Mouse (Mus musculus) hindbrain, embryonic 12.5 days (tissue): ENCODE measurements around the gene Gga1. TPM values are rescaled to one million over a fixed set of nuclear protein-coding genes. Genes with fewer than 3 reads are reported as not detected.
"Not testable (repeated sequence)": the region's sequence is repeated elsewhere in the genome, so short reads cannot be mapped to it uniquely, and the experiment has no call there.

Experiments used
- ATAC-seq: fragments of 200-750 bp; cut with Nextera tagmentation; 2 replicates; pipeline ENCODE4 v1.8.0; 2017; ENCODE audit warnings: moderate TSS enrichment; ENCODE audit not compliant: low FRiP score
- H3K27ac ChIP-seq: fragments of 300-500 bp; sonication (generic); 2 replicates; pipeline ENCODE4 v1.5.1; 2016; ENCODE audit warnings: mild to moderate bottlenecking
- H3K27me3 ChIP-seq: fragments of 300-500 bp; sonication (generic); 2 replicates; pipeline ENCODE4 v1.6.1; 2016; ENCODE audit warnings: mild to moderate bottlenecking
- H3K36me3 ChIP-seq: fragments of 300-500 bp; sonication (generic); 2 replicates; pipeline ENCODE4 v1.6.1; 2016; ENCODE audit warnings: mild to moderate bottlenecking
- H3K4me1 ChIP-seq: fragments of 300-500 bp; sonication (generic); 2 replicates; pipeline ENCODE4 v1.6.1; 2016
- H3K4me2 ChIP-seq: fragments of 300-500 bp; sonication (generic); replicated peaks from 2 replicates; pipeline ENCODE4 v1.6.1; 2016; ENCODE audit warnings: mild to moderate bottlenecking
- H3K4me3 ChIP-seq: fragments of 300-500 bp; sonication (generic); 2 replicates; pipeline ENCODE4 v1.5.1; 2016; ENCODE audit warnings: mild to moderate bottlenecking
- H3K9ac ChIP-seq: fragments of 300-500 bp; sonication (generic); 2 replicates; pipeline ENCODE4 v1.6.1; 2016; ENCODE audit warnings: mild to moderate bottlenecking, moderate library complexity
- H3K9me3 ChIP-seq: fragments of 300-500 bp; sonication (generic); replicated peaks from 2 replicates; pipeline ENCODE4 v1.6.1; 2016; ENCODE audit warnings: mild to moderate bottlenecking
- WGBS: fragments of 180-500 bp; shearing (Covaris S2); methylation state at CpG from one replicate; pipeline ENCODE4 v1.1.7; 2016; 5-methylcytosine and 5-hydroxymethylcytosine counted together
- polyA plus RNA-seq: library from polyadenylated mRNA; unstranded; fragments of >200 nt; fragmentation: Nextera tagmentation; extraction: Ambion mirVana; gene quantifications from 2 replicates; pipeline ENCODE4 v1.2.1, GENCODE M21; 2016

Gga1 gene
- polyA plus RNA-seq, 1 experiment from 2014 or later: 54.3 TPM

- peak overlapping the region; percentile 36; the same call in 1 of the 2 replicates for H3K9ac ChIP-seq
- H3K4me1 ChIP-seq: peaks cover 71% of the 10 kb centered on the region
- no peaks in the 10 kb centered on the region for H3K36me3 ChIP-seq
- peaks cover 34% of the 10 kb centered on the region for H3K27me3 ChIP-seq
- peak overlapping the region; percentile 73; the same call in 1 of the 2 replicates for H3K27ac ChIP-seq
- peak; percentile 58; the same call in 1 of the 2 replicates for ATAC-seq
- H3K4me3 ChIP-seq: no peak overlapping the region
- no peaks in the 10 kb centered on the region for H3K9me3 ChIP-seq
- WGBS: 0% methylated on average over 2 of the region's 2 CpGs
- H3K4me2 ChIP-seq: peak overlapping the region; percentile 27; the same call in 1 of the 2 replicates
Measured at GRCm38 (mm10) chr15:78839744-78840143, 37.2 kb upstream of the Gga1 start.

- ATAC-seq: no peak
- Histone ChIP-seq H3K4me3 (no peak overlapping the region), H3K4me2 (no peak overlapping the region), H3K9me3 (no peaks in the 10 kb centered on the region), H3K9ac (no peak overlapping the region), H3K27me3 (peaks cover 35% of the 10 kb centered on the region), H3K27ac (peak overlapping the region; percentile 7; the same call in 1 of the 2 replicates), H3K4me1 (peaks cover 69% of the 10 kb centered on the region), H3K36me3 (no peaks in the 10 kb centered on the region)
- WGBS: 58% methylated on average over 3 of the region's 3 CpGs
Measured at GRCm38 (mm10) chr15:78840241-78840640, 36.7 kb upstream of the Gga1 start.

GRCm38 (mm10) chr15:78840751-78841150 is 36.2 kb upstream of the Gga1 start:
- Histone ChIP-seq H3K4me2 (no peak overlapping the region), H3K4me1 (peaks cover 68% of the 10 kb centered on the region), H3K27ac (peak overlapping the region; percentile 7; the same call in 1 of the 2 replicates), H3K36me3 (no peaks in the 10 kb centered on the region), H3K27me3 (peaks cover 35% of the 10 kb centered on the region), H3K9ac (no peak overlapping the region), H3K9me3 (no peaks in the 10 kb centered on the region), H3K4me3 (no peak overlapping the region)
- WGBS: 50% methylated on average over 11 of the region's 11 CpGs
- no peak for ATAC-seq

DNA sequence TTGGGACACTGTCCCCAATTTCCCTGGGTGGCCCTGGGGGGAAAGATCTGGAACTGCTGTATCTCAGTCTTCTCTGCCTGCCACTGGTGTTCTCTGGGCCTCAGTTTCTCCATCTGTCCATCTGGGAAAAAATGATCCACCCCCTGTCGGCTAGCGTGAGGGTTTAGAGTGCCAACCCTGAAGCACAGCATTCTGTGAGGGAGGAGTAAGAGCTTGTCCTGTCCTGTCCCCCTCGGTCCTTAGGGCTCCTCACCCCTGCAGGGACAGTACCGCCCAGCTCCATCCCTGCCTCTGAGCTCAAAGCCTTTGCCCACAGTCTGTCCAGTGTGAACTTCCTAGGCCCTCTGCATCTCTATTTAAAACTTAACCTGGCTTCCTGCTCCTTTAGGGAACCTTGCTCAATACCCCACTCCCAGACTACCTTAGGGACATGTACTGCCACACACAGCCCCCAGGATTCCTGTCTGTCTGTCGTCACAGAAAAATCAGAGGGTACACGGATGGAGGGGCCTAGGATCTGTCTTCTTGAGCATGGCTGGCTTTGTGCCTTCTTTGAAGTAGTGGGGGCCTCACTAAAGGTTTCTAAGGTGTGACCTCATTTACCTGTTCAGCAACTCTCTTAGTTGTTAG is 35.7 kb upstream of the Gga1 start:
- WGBS: 38% methylated on average over 6 of the region's 6 CpGs
- H3K27ac ChIP-seq: no peak overlapping the region
- H3K27me3 ChIP-seq: peaks cover 35% of the 10 kb centered on the region
- H3K9me3 ChIP-seq: no peaks in the 10 kb centered on the region
- no peak overlapping the region for H3K4me3 ChIP-seq
- ATAC-seq: no peak
- no peak overlapping the region for H3K4me2 ChIP-seq
- H3K36me3 ChIP-seq: no peaks in the 10 kb centered on the region
- H3K9ac ChIP-seq: no peak overlapping the region
- H3K4me1 ChIP-seq: peaks cover 68% of the 10 kb centered on the region

GRCm38 (mm10) chr15:78842371-78843163 is 34.4 kb upstream of the Gga1 start, which contains the start of gene Cdc42ep1:
Gene Cdc42ep1 (plus strand): TSS chr15:78842624.
- H3K4me1 ChIP-seq: peaks cover 68% of the 10 kb centered on the region

GRCm38 (mm10) chr15:78843581-78844469 is 33.2 kb upstream of the Gga1 start:
- H3K9ac ChIP-seq: 0 out of 2 replicates have a peak overlapping the region, but pooled peaks have one; percentile 4
- H3K27me3 ChIP-seq: peaks cover 35% of the 10 kb centered on the region
- no peak for ATAC-seq
- H3K4me1 ChIP-seq: peaks cover 67% of the 10 kb centered on the region
- H3K4me2 ChIP-seq: peak overlapping the region; percentile 81
- peak overlapping the region; percentile 48 for H3K4me3 ChIP-seq
- WGBS: 39% methylated on average over 21 of the region's 21 CpGs
- H3K9me3 ChIP-seq: no peaks in the 10 kb centered on the region
- H3K36me3 ChIP-seq: no peaks in the 10 kb centered on the region
- no peak overlapping the region for H3K27ac ChIP-seq

More at GRCm38 (mm10) chr15:78842371-78843163, 34.4 kb upstream of the Gga1 start, which contains the start of gene Cdc42ep1:
- ATAC-seq: peak; percentile 38; the same call in 1 of the 2 replicates
- H3K4me2 ChIP-seq: peak within 1 kb of the TSS; percentile 81
- no peaks in the 10 kb centered on the region for H3K9me3 ChIP-seq
- peak within 1 kb of the TSS; percentile 48 for H3K4me3 ChIP-seq
- H3K27ac ChIP-seq: peak within 1 kb of the TSS; percentile 48; the same call in 1 of the 2 replicates
- under 1% methylated on average over 82 of the region's 86 CpGs for WGBS
- no peaks in the 10 kb centered on the region for H3K36me3 ChIP-seq
- peaks cover 35% of the 10 kb centered on the region for H3K27me3 ChIP-seq
- H3K9ac ChIP-seq: peak within 1 kb of the TSS; percentile 69

- H3K27ac ChIP-seq: no peak overlapping the region
Measured at GRCm38 (mm10) chr15:78844791-78845190, 32.2 kb upstream of the Gga1 start.

DNA sequence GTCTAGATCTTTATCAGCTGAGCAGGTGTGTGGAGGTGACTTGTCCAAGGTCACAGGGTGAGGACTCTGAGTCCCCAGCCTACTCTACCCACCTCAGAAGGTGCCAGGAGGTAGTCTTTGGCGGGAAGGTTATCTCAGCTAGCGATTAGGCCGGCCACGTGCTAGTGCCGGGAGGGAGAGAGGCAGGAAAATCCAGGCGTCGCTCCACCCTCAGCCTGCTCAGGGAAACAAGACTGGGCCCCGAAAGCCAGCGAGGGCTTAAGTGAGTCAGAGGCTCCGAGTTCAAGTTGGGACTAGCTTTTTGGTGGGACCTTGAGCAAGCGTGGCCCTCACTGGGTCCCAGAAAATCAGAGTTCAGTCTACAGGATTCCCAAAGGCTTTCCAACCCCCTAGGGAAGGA is 31.7 kb upstream of the Gga1 start:
- no peak overlapping the region for H3K4me3 ChIP-seq
- H3K9me3 ChIP-seq: no peaks in the 10 kb centered on the region
- H3K4me2 ChIP-seq: no peak overlapping the region
- H3K9ac ChIP-seq: no peak overlapping the region
- peaks cover 55% of the 10 kb centered on the region for H3K4me1 ChIP-seq
- no peak for ATAC-seq
- peaks cover 38% of the 10 kb centered on the region for H3K27me3 ChIP-seq
- H3K36me3 ChIP-seq: no peaks in the 10 kb centered on the region
- H3K27ac ChIP-seq: peak overlapping the region; percentile 35; the same call in 1 of the 2 replicates
- 72% methylated on average over 11 of the region's 11 CpGs for WGBS

More at GRCm38 (mm10) chr15:78844791-78845190, 32.2 kb upstream of the Gga1 start:
- H3K9me3 ChIP-seq: no peaks in the 10 kb centered on the region
- WGBS: 36% methylated on average over 9 of the region's 9 CpGs
- H3K4me1 ChIP-seq: peaks cover 57% of the 10 kb centered on the region
- H3K36me3 ChIP-seq: no peaks in the 10 kb centered on the region
- H3K27me3 ChIP-seq: peaks cover 36% of the 10 kb centered on the region
- H3K4me2 ChIP-seq: peak overlapping the region; percentile 81; the same call in 1 of the 2 replicates
- H3K4me3 ChIP-seq: no peak overlapping the region
- no peak overlapping the region for H3K9ac ChIP-seq
- ATAC-seq: no peak

- 69% methylated on average over 8 of the region's 8 CpGs for WGBS
- peaks cover 53% of the 10 kb centered on the region for H3K4me1 ChIP-seq
- no peaks in the 10 kb centered on the region for H3K36me3 ChIP-seq
- no peak for ATAC-seq
- H3K9me3 ChIP-seq: no peaks in the 10 kb centered on the region
- H3K27me3 ChIP-seq: peaks cover 38% of the 10 kb centered on the region
- H3K4me3 ChIP-seq: no peak overlapping the region
- no peak overlapping the region; the same call in 1 of the 2 replicates for H3K9ac ChIP-seq
- no peak overlapping the region for H3K4me2 ChIP-seq
- H3K27ac ChIP-seq: peak overlapping the region; percentile 35; the same call in 1 of the 2 replicates
Measured at GRCm38 (mm10) chr15:78845867-78846266, 31.1 kb upstream of the Gga1 start.

DNA sequence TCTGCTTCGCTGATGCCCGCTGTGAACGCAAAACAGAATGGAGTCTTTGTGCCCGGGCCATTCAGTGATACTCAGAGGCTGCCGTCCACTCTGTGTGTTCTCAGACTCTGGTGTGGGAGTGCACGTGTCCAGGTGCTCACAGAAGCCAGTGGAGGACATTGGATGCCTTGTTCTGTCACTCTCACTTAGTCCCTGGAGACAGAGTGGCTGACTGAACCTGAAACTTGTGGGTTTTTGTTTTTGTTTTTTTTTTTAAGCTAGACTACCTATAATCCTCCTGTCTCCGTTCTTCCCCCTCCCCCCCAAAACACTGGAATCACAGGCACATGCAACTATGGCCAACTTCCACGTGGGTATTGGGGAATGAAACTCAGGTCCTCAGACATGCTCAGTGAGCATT is 30.6 kb upstream of the Gga1 start:
- WGBS: 67% methylated on average over 8 of the region's 8 CpGs
- no peak overlapping the region for H3K4me2 ChIP-seq
- no peak overlapping the region for H3K4me3 ChIP-seq
- no peak overlapping the region for H3K27ac ChIP-seq
- no peak overlapping the region for H3K9ac ChIP-seq
- H3K27me3 ChIP-seq: peaks cover 38% of the 10 kb centered on the region
- no peak for ATAC-seq
- no peaks in the 10 kb centered on the region for H3K36me3 ChIP-seq
- no peaks in the 10 kb centered on the region for H3K9me3 ChIP-seq
- peaks cover 48% of the 10 kb centered on the region for H3K4me1 ChIP-seq

DNA sequence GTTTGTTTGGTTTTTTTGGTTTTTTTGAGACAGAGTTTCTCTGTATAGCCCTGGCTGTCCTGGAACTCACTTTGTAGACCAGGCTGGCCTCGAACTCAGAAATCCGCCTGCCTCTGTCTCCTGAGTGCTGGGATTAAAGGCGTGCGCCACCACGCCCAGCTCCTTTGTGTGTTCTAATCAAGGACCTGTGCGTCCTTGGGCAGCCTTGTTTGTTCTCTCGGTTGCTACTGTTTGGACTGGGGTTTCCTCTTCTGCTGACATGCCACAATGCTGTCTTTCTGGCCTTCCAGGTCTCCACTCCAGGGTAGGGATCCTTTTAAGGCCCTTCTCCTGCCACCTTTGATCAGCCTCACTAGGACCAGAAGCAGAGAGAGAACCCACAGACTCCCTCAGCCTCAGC is 30.2 kb upstream of the Gga1 start:
- WGBS: 87% methylated on average over 7 of the region's 7 CpGs
- H3K4me2 ChIP-seq, H3K4me3 ChIP-seq, H3K9ac ChIP-seq, H3K27ac ChIP-seq, H3K36me3 ChIP-seq, ATAC-seq, H3K9me3 ChIP-seq: not testable (repeated sequence)
- Histone ChIP-seq H3K4me1 (peaks cover 47% of the 10 kb centered on the region), H3K27me3 (peaks cover 35% of the 10 kb centered on the region)
